Mouse (Mus musculus): Measurements from ENCODE around the gene Pakap.
"Not testable (repeated sequence)": the region's sequence is repeated elsewhere in the genome, so short reads cannot be mapped to it uniquely, and the experiment has no call there.

Gene Pakap

GRCm38 (mm10) chr4:57867454-57867853 is 299.5 kb downstream of the Pakap start:
- peak; percentile 31 for DNase-seq (ENCODE audit: low read depth, low spot score)

DNA sequence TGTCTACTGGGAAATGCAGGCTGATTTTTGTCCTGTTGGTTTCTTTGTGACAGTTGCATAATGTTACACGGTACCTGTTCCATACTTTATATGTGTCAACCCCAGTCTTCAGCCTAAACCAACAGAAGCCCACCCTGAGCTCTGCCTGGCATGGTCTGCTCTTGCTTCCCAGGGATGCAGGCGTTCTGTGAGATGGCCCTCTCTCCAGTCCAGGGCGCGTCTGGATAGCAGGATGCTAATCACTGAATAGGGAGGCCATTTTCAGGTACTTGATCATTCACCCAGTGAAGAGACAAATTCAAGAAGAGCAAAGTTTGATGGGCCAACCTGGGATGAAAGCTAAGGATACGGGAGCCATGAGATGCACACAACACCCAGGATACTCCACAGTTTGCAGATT is 311.2 kb downstream of the Pakap start:
- no peak for DNase-seq (ENCODE audit: low read depth, low spot score)

DNA sequence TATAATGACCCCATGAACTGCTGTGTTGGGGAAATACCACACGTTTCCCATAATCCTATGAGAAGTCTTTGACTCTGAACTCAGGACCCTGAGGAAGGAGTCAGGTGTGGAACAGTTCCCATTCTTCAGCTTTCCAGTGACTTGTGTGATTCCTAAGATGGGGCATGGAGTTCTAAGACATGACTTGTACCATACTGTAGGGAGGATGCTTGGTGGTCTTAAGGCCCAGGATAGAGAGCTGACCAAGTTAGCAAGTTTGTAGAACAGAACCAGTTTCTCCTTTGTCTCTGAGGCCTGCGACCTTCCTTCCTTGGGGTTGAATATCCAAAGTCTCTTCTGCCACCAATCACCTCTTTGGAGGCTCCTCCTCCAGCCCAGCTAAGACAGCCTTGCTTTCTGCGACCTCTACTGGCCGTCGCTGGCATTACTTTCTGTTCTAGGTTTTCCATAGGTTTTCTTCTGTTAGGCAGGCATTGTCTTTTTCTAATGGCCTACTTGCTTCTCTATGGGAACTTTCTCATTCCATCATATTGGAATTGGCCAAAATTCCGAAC is 311.9 kb downstream of the Pakap start:
- DNase-seq (ENCODE audit: low read depth, low spot score): peak; percentile 85

DNA sequence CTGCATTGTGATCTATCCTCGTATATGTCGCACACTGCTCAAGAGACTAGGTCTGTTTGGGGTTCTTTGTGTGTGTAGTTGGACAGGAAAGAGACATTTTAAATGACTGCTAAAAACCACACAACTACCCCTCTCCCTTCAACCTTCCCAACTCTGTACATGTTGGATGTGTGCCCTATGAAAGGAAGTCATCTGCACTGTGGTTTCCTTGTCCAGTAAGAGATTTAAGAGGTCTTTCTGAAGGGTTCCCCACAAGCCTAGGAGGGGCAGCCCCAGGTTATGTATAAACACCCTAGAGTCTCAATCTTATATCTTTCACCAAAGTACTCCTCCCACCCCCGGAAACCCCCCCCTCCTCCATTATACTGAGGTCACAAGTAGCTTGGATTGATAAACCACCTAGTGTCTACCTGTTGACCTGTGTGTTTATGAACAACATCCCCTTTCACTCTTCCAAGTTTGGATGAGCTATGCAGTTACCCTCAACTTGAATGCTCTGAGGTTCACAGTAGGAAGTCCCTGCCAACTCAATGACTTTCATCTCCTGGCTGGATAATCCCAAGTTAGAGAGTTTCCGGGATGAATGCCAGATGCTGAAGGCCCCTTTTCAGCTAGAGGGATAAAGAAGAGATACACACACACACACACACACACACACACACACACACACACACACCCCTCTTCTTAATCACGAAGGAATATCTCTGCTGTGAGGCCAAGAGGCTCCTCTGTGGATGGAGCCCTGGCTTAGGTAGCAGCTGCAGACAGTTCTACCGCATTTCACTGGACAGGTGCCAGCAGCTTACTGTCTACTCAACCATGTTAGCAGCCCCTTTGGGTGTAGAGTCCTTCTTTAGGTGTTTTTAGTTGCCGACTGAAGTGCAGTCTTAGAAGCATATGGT is 315.8 kb downstream of the Pakap start:
- DNase-seq (ENCODE audit: low read depth, low spot score): peak; percentile 30

GRCm38 (mm10) chr4:57884511-57884910 is 316.5 kb downstream of the Pakap start:
- no peak for DNase-seq (ENCODE audit: low read depth, low spot score)

DNA sequence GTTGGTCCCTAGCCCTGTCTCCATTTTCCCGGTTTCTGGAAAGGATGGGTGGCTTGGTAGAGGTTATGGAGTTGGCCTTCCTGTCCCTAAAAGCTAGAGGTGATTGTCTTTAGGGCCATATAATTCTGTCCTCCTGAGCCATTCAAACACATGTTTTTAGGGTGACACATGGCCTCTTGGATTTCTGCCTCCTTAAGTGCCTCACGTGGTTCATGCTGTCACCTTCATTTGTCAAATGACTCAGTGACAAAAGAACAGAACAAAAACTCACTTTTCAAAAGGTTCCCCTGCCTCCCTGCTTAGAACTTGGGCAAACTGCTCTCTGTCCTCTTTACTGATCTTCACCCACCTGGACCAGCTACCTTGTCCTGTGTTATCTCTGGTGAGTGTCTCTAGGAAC is 317.2 kb downstream of the Pakap start:
- DNase-seq (ENCODE audit: low read depth, low spot score): no peak

- DNase-seq (ENCODE audit: low read depth, low spot score): peak; percentile 55
Observed at GRCm38 (mm10) chr4:57886066-57886887, 318.3 kb downstream of the Pakap start.

DNA sequence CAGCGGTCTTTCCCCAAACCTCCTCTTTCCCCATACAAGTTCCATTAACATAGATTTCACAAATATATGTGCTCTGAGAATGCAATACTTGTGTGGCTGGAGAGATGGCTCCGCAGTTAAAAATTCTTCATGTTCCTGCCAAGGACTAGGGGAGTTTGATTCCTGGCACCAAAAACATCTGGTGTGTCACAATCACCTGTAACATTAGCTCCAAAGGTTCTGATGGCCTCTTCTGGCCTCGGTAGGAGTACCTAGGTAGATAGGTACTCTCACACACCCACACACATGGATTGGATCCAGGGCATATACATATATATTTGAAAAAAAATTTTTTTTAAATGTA is 318.9 kb downstream of the Pakap start:
- no peak for DNase-seq (ENCODE audit: low read depth, low spot score)

GRCm38 (mm10) chr4:57888246-57888645 is 320.3 kb downstream of the Pakap start:
- DNase-seq (ENCODE audit: low read depth, low spot score): no peak

GRCm38 (mm10) chr4:57888978-57889377 is 321.0 kb downstream of the Pakap start:
- DNase-seq (ENCODE audit: low read depth, low spot score): not testable (repeated sequence)

- DNase-seq (ENCODE audit: low read depth, low spot score): no peak
Observed at GRCm38 (mm10) chr4:57889773-57890172, 321.8 kb downstream of the Pakap start.

DNA sequence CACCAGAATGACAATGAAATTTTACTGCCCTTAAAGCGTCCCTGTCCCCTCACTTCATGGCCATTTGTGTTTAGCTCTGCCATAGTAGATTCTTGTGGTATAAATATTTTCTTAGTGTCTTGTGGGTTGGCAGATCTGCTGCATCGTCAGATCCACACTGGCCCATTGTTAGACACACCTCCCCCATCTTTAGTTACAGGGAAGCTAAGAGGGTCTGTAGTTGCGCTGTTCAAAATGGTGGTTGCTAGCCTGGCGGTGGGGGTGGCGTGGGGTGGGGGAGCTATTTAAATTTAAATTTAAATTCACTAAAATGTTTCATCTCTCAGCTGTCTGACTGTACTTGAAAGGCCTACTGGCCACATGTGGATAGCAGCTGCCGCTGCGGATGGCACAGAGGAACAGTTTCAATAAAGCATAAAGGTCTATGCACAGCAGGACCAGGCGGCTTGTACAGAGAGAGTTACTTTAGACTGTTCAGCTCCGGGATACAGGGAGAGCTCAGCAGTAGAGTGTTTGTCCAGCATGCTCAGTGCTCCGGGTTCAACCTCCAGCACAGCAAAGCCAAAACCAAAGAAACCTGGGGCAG is 324.1 kb downstream of the Pakap start:
- no peak for DNase-seq (ENCODE audit: low read depth, low spot score)

DNA sequence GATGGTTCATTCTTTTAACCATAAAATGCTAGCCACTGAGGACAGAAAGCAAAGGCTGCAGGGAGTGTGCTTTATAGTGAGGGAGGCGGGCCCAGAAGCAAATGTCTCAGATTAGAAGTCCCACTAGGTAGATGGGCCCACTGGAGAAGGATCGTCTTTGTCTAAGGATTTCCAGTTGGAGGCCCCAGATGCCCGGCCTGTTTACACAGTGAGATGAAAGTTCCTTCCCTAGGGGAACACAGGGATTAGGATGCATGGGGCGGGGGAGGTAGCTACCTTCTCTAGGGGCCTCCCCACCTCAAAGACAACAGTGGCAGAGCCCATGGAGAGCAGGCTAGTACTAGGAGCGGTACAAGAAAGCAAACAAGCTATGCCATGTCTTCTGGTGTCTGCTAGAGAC is 327.2 kb downstream of the Pakap start:
- no peak for DNase-seq (ENCODE audit: low read depth, low spot score)

GRCm38 (mm10) chr4:57895902-57896301 is 327.9 kb downstream of the Pakap start:
- DNase-seq (ENCODE audit: low read depth, low spot score): no peak

DNA sequence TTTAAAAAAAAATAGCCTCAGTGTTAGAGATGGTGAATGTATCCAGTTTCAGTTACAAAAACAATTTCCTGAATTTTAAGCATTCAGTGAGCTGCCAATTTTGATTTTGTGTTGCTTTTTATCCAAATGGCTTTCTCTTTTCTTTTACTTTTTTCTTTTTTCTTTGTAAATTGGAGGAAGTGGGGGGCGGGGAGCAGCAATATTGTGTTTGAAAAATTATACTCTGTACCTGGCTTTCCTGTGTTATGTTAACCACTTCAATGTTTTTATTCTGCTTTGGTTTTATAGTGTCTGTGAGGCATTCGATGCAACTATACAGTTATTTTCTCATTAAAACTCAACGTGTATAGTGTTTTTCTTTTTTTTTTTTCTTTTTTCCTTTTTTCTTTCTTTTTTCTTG is 328.7 kb downstream of the Pakap start:
- DNase-seq (ENCODE audit: low read depth, low spot score): no peak

GRCm38 (mm10) chr4:57901210-57901609 is 333.2 kb downstream of the Pakap start:
- DNase-seq (ENCODE audit: low read depth, low spot score): peak; percentile 74

DNA sequence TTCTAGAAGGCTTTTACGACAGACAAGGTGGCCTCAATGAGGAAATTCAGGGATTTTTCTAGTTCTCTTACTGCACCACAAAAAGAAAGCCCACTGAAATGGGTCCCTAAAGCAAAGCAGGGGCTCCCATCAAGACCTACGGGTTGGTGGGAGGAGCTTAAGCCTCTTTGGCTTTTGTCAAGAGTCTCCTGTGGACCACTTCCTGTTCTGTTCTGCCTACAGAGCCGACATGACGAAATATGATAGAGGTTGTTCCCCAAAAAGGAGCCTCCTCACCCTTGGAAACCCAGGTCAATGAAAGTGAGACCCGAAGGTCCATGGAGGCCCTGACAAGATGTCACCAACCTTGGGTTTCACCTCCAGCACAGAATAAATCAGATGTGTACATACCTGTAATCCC is 334.6 kb downstream of the Pakap start:
- no peak for DNase-seq (ENCODE audit: low read depth, low spot score)

- peak; percentile 82 for DNase-seq (ENCODE audit: low read depth, low spot score)
Observed at GRCm38 (mm10) chr4:57904211-57904610, 336.2 kb downstream of the Pakap start.

GRCm38 (mm10) chr4:57904638-57905037 is 336.7 kb downstream of the Pakap start:
- DNase-seq (ENCODE audit: low read depth, low spot score): peak; percentile 38

DNA sequence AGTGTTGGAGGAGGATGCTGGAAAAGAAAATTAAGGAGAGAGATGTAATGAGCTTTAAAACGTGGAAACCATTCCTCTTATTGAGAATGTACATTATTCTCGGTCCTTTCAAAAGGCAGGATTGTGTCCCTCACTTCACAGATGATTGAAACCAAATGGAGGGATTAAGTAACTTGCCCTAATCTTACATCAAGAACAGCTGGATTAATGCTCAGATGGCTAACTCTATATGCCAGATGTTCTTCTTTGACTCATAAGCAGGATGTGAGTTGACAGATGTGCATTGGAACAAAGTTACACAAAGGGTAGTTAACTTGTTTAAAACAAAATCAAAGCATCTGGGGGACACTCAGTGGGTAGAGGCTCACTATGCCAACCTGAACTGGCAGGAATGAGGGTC is 338.7 kb downstream of the Pakap start:
- no peak for DNase-seq (ENCODE audit: low read depth, low spot score)

GRCm38 (mm10) chr4:57908860-57909259 is 340.9 kb downstream of the Pakap start:
- no peak for DNase-seq (ENCODE audit: low read depth, low spot score)

- DNase-seq (ENCODE audit: low read depth, low spot score): no peak
Observed at GRCm38 (mm10) chr4:57913021-57913420, 345.0 kb downstream of the Pakap start.
